Mouse (Mus musculus) testis, adult 2 months (tissue): ENCODE measurements around the gene Fblim1. TPM values are rescaled to one million over a fixed set of nuclear protein-coding genes. Genes with fewer than 3 reads are reported as not detected.
"Not testable (repeated sequence)": the region's sequence is repeated elsewhere in the genome, so short reads cannot be mapped to it uniquely, and the experiment has no call there.

Experiments used
- H3K27ac ChIP-seq: fragments of 200-500 bp; 2 replicates; pipeline ENCODE4 v1.5.1; 2012; ENCODE audit warnings: low read depth, low read length; ENCODE audit not compliant: control insufficient read depth, insufficient read depth
- H3K27me3 ChIP-seq: fragments of 200-500 bp; 2 replicates; pipeline ENCODE4 v1.6.1; 2012; ENCODE audit warnings: mild to moderate bottlenecking, low read length, moderate library complexity; ENCODE audit not compliant: control insufficient read depth, insufficient read depth
- H3K36me3 ChIP-seq: fragments of 200-500 bp; 2 replicates; pipeline ENCODE4 v1.6.1; 2012; ENCODE audit warnings: mild to moderate bottlenecking, low read length; ENCODE audit not compliant: control insufficient read depth, insufficient read depth
- H3K4me1 ChIP-seq: fragments of 200-500 bp; 2 replicates; pipeline ENCODE4 v1.6.1; 2012; ENCODE audit warnings: low read length; ENCODE audit not compliant: control insufficient read depth, insufficient read depth
- H3K4me3 ChIP-seq: fragments of 200-500 bp; 2 replicates; pipeline ENCODE4 v1.5.1; 2012; ENCODE audit warnings: low read depth, mild to moderate bottlenecking, low read length, moderate library complexity, mixed read lengths; ENCODE audit not compliant: control insufficient read depth
- CTCF ChIP-seq: fragments of 200-500 bp; IDR thresholded peaks from 2 replicates; pipeline ENCODE4 v1.5.1; 2012; ENCODE audit warnings: low read depth, mild to moderate bottlenecking, inconsistent platforms, low read length, moderate library complexity; ENCODE audit not compliant: control insufficient read depth, insufficient read depth, insufficient replicate concordance
- POLR2A ChIP-seq: fragments of 200-500 bp; IDR thresholded peaks from 2 replicates; pipeline ENCODE4 v1.6.1; 2012; ENCODE audit warnings: low read depth, mild to moderate bottlenecking, inconsistent platforms, low read length, moderate library complexity; ENCODE audit not compliant: control insufficient read depth
- polyA plus RNA-seq: library from polyadenylated mRNA; depleted of rRNA; stranded (reverse); fragments of >200 nt; gene quantifications from 2 replicates; pipeline ENCODE4 v1.2.3, GENCODE M21; 2012

The Fblim1 gene
- polyA plus RNA-seq, 1 experiment: 3.1 TPM

DNA sequence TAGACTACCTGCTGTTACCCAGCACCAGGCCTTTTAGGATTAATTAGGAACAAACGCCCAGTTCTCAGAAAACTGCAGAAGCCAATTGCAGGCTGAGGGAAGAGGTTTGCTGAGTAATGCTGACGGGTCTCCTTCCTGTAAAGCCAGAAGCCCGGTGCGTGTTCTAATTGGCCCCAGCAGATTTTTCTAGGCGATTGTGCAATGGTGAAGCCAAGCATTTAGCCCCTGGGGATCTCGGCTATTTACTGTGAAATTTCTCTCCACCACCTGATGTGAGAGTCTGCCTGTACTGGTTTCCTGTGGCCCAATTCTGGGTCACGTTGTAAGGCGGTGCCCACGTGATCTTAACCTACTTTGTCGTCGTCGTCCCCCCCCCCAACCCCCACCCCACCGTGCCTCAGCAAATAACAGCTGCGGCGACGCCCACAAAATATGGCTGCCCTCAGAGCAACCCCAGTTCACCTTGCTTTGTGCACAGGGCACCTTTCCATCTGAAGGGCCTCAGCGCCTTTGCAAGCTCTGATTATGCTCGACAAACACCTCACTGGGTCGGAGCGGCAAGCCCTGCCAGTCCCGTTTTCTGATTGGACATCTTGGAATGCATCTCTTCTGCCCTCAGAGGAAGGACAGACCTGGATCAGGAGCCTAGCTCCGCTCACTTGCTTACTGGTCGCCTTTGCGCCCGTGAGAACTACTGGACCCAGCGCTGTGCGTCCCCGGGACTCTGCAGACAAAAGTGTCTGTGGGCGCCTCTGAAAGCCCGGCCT lies 46.6 kb downstream of the Fblim1 start:
- Histone ChIP-seq H3K27me3 (no peaks in the 10 kb centered on the region), H3K36me3 (no peaks in the 10 kb centered on the region), H3K4me1 (no peaks in the 10 kb centered on the region; the same call in 1 of the 2 replicates), H3K4me3 (peak overlapping the region; percentile 72), H3K27ac (peak overlapping the region; percentile 73)
- TF ChIP-seq CTCF (no peak), POLR2A (no peak)

DNA sequence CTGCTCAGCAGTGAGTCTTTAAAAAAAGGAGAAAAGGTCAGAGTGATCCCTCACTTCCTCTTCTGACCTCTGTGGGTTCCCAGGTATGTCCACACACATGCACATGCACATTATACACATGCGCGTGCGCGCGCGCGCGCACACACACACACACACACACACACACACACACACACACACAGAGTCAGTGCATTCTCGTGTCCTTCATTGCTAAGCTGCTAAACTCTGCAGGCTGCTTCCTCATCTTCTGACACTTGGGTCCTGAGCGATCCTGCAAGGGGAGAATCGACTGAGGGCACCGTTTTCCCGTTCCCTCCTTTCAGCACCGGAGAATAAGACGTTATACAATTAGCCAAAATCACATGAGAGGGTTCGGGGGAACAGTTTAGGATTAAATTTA lies 47.2 kb downstream of the Fblim1 start:
- Histone ChIP-seq H3K4me1 (no peaks in the 10 kb centered on the region; the same call in 1 of the 2 replicates), H3K4me3 (no peak overlapping the region), H3K36me3 (no peaks in the 10 kb centered on the region), H3K27me3 (no peaks in the 10 kb centered on the region), H3K27ac (no peak overlapping the region)
- TF ChIP-seq POLR2A (no peak), CTCF (no peak)

DNA sequence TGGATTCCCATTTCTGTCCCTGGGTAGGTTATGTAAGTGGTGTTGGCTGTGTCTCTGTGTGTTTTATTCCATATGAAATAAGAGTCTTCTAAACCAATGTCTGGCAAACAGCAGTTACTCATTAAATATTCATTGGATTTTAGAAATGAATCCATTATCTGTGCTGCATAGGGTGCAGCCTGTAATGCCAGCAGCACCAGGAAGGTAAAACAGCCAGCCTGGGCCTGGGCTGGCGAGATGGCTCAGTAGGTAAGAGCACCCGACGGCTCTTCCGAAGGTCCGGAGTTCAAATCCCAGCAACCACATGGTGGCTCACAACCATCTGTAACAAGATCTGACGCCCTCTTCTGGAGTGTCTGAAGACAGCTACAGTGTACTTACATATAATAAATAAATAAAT lies 49.7 kb downstream of the Fblim1 start:
- H3K36me3 ChIP-seq, H3K4me3 ChIP-seq, H3K27me3 ChIP-seq, H3K4me1 ChIP-seq, H3K27ac ChIP-seq: not testable (repeated sequence)

DNA sequence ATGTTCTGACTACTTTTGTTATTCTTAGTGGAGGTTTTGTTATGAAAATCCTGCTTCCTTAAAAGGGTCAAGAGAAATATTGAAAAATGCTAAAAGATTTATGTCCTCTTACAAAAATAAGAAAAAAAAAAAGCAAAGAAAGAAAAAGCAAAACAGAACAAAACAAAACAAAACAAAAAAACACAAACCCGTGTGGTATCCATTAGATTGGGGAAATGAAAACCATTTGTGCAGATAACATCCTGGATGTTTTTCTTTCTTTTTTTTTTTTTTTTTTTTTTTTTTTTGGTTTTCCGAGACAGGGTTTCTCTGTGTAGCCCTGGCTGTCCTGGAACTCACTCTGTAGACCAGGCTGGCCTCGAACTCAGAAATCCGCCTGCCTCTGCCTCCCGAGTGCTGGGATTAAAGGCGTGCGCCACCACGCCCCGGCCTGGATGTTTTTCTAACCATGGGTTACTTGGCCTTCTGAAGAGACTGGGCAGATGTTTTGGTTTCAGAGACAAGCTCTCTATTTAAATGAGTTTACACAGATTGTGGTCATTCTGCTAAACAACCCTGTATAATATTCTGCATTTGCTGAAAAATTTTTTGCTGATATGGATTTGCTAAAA lies 51.5 kb downstream of the Fblim1 start:
- not testable (repeated sequence) for H3K36me3 ChIP-seq, H3K4me1 ChIP-seq, H3K4me3 ChIP-seq, H3K27me3 ChIP-seq, H3K27ac ChIP-seq

DNA sequence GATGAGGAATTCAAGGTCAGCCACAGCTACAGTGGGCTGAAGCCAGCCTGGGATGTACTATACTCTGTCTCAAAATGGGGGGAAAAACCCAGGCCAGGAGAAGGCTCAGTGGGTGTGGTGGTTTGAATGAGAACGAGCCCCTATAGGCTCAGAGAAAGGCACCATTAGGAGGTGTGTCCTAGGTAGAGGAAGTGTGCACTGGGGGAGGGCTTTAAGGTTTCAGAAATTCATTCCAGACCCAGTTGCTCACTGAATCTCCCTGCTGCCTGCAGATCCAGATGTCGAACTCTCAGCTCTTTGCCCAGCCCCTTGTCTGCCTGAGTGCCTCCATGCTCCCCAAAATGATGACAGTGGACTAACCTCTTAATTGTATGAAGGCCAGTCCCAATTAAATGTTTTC lies 53.4 kb downstream of the Fblim1 start:
- Histone ChIP-seq H3K27me3 (no peaks in the 10 kb centered on the region), H3K27ac (no peak overlapping the region), H3K4me3 (no peak overlapping the region), H3K4me1 (no peaks in the 10 kb centered on the region; the same call in 1 of the 2 replicates), H3K36me3 (no peaks in the 10 kb centered on the region)
- TF ChIP-seq CTCF (no peak), POLR2A (no peak)

DNA sequence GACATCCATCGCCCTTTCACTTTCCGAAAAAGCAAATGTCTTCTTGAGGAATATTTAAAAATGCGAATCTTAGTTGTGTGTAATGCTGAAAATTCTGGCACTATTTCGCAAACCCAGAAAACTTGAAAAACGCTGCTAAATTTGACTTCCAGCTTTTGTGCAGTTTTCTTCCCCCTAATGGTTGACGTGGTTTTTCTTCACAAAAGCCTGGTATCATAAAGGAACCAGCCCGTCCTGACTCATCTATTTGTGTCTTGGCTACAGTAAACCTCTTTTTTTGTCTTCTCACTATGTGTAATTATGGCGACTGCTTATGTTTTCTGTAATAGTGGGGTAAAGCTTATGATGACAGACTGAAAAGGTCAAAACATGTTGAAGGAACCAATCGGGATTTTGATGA lies 58.6 kb downstream of the Fblim1 start:
- Histone ChIP-seq H3K27me3 (no peaks in the 10 kb centered on the region), H3K36me3 (no peaks in the 10 kb centered on the region), H3K4me1 (peaks cover 4% of the 10 kb centered on the region), H3K4me3 (peak overlapping the region; percentile 16; the same call in 1 of the 2 replicates), H3K27ac (peak overlapping the region; percentile 43)
- TF ChIP-seq CTCF (no peak), POLR2A (no peak)

DNA sequence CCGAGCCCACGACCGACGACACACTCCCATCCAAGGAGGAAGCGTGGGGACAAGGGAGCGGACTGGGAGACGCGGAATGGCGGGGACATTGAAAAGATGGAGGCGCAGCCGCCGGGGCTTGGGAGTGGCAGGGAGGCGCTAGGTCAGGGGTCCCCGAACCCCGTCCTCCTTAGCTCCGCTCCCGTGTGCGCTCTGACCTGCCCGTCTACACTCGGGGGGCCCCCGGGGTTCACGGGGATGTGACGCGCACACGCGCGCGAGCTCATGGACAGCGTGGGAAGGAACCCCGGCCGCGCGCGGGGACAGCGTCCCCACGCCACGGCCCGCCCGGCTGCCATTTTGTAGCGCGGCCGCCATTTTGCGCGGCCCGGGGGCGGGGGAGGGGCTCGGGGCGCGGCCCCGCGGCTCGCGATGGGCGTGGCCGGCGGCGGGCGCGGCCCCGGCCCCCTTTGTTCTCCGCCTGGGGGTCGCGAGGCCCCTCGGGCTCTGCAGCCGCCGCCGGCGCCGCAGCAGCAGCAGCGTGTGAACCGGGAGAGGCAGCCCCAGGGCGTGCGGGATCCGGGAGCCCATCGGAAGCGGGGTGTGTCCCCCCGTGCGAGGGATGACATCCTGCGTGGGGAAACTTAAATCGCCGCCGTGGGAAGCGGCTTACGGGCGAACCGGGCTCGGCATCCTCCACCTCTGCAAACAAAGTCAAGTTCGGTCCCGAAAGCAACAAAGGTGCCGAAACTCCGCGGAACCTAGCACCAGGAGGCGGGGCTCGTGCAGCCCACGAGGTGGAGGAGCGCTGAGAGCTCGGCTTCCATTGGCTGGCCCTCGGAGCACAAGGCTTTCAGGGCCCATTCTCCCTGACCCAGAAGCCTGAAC lies 59.3 kb downstream of the Fblim1 start:
- Histone ChIP-seq H3K4me1 (peaks cover 4% of the 10 kb centered on the region), H3K36me3 (no peaks in the 10 kb centered on the region), H3K4me3 (peak overlapping the region; percentile 97), H3K27me3 (no peaks in the 10 kb centered on the region), H3K27ac (peak overlapping the region; percentile 98)
- no peak; the same call in 1 of the 2 replicates for TF ChIP-seq POLR2A
- TF ChIP-seq CTCF: no peak
